Mouse (Mus musculus): ENCODE data around the gene Tnrc6c.
"Not testable (repeated sequence)": the region's sequence is repeated elsewhere in the genome, so short reads cannot be mapped to it uniquely, and the experiment has no call there.

Gene Tnrc6c

GRCm38 (mm10) chr11:117769683-117770047 is 115.6 kb downstream of the Tnrc6c start:
- DNase-seq (ENCODE audit: low spot score in 2 of 2) = no peak

GRCm38 (mm10) chr11:117770407-117770806 is 116.3 kb downstream of the Tnrc6c start:
- DNase-seq (ENCODE audit: low spot score in 2 of 2) = no peak

GRCm38 (mm10) chr11:117772352-117772751 is 118.3 kb downstream of the Tnrc6c start:
- DNase-seq (ENCODE audit: low spot score in 2 of 2) = no peak

DNA sequence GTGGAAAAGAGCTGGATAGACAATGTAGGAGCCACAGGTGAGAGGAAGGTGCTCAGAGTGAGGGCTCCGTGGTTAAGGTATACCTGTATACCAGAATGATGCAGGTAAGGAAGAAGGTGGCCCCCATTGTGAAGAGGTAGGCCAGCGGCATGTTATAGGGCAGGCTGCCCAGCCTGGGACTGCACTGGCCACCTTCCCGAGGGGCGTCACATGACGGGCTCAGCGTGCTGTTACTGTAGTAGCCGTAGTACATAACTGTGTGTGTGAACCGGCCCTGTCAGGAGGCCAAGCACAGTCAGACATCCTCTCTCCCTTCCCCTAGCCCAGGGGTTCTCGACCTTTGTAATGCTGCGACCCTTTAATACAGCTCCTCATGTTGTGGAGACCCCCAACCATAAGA is 120.8 kb downstream of the Tnrc6c start:
- DNase-seq (ENCODE audit: low spot score in 2 of 2) = peak in 1 of 2 experiments; percentile 36

GRCm38 (mm10) chr11:117775540-117775939 is 121.5 kb downstream of the Tnrc6c start:
- DNase-seq (ENCODE audit: low spot score in 2 of 2) = no peak

GRCm38 (mm10) chr11:117776085-117776792 is 122.2 kb downstream of the Tnrc6c start:
- no peak for DNase-seq (ENCODE audit: low spot score in 2 of 2)

DNA sequence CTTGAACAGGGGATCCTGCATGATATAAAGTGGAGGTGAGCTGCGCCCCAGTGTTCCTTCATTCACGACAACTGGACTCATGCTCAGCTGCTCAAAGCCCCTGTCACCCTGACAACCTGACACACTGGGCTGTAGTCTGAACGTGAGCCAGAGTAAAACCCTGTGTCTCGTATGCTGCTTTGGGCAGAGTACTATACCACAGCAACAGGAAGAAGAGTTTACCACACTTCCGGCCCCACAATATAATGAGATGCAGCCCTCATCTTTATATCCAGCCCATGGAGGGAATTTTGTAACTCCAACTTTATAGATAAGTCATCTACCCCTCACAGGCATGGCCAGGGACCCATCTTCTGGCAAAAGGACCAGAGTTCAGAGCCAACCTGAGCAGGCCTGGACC is 123.0 kb downstream of the Tnrc6c start:
- no peak for DNase-seq (ENCODE audit: low spot score in 2 of 2)

- no peak for DNase-seq (ENCODE audit: low spot score in 2 of 2)
Observed at GRCm38 (mm10) chr11:117778031-117778430, 123.9 kb downstream of the Tnrc6c start.

GRCm38 (mm10) chr11:117778851-117779433 is 124.9 kb downstream of the Tnrc6c start:
- peak; percentile 33 to 47 for DNase-seq (ENCODE audit: low spot score in 2 of 2)

GRCm38 (mm10) chr11:117779434-117780198 is 125.5 kb downstream of the Tnrc6c start:
- peak; percentile 80 to 90 for DNase-seq (ENCODE audit: low spot score in 2 of 2)

DNA sequence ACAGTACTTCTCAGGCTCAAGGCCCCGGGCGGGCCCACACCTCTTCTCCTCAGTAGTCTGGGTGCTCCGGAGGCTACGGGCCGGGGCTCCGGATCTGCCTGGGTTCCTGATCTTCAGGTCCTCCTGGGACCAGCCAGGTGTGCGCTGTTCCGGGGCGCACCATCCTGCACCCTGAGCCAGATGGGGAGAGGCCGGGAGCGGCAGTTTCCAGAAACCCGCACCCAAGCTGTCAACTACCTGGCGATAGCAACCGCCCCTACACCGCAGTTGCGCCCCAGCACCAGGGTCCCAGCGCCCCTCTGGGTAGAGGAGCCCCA is 126.1 kb downstream of the Tnrc6c start:
- peak in 1 of 2 experiments; percentile 23 for DNase-seq (ENCODE audit: low spot score in 2 of 2)

GRCm38 (mm10) chr11:117780582-117781111 is 126.6 kb downstream of the Tnrc6c start:
- peak; percentile 89 to 93 for DNase-seq (ENCODE audit: low spot score in 2 of 2)

- peak; percentile 73 to 78 for DNase-seq (ENCODE audit: low spot score in 2 of 2)
Observed at GRCm38 (mm10) chr11:117781199-117781821, 127.2 kb downstream of the Tnrc6c start.

DNA sequence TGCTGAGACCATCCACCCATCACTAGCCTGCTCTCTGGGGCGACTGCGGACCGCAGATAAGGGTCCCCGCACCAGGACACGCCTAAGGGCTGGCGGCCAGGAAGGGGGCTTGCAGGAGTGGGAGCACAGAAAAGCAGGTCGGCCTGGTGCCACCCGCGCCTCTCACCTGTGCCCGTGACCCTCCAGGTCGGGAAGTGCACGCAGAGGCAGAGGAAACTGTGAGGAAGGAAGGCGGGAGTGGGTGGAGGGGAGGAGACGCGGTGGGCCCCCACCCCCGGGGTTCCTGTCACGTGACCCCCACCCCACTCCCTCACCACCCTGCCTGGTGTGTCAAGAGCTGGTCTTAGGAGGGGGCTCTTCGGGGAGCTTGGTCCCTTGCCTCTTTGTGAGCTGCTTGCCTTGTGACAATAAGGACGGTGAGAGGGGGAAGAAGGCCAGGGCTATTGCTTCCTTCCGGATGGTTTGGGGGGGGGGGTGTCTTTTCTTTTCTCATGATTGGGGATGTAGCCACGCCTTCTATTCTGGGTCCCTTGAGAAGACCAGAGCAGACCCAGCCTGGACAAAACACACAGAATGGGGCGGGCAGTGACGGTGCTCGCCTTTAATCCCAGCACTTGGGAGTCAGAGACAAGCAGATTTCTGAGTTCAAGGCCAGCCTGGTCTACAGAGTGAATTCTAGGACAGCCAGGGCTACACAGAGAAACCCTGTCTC is 128.1 kb downstream of the Tnrc6c start, which contains the start of the genes Tmc8 and Tmc6:
Tmc8 (plus strand) TSS at position 84 of the 712 bp plus-strand sequence.
Tmc6 (minus strand) TSS at position 206 of the 712 bp plus-strand sequence.
- peak; percentile 64 to 83 for DNase-seq (ENCODE audit: low spot score in 2 of 2)

- no peak for DNase-seq (ENCODE audit: low spot score in 2 of 2)
Observed at GRCm38 (mm10) chr11:117782705-117783034, 128.6 kb downstream of the Tnrc6c start.

DNA sequence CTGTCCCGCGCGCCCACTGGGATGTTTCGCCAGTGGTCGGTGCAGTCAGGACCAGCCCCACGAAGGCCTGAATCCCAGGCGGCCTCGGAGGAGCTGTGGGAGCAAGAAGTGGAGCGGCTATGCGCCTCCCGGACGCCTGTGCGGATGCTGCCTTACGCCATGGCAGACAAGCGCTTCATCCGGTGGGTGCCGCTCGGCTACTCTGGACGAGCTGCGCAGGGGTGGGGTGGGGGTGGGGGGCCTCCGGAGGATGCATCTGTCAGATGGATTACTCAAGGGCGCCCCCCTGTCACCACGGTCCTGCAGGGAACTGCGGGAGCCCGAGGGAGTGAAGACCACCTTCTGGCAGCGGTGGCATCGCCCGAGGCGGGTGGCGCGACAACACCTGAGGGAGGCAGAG is 129.0 kb downstream of the Tnrc6c start:
- DNase-seq (ENCODE audit: low spot score in 2 of 2) = peak; percentile 47 to 67

DNA sequence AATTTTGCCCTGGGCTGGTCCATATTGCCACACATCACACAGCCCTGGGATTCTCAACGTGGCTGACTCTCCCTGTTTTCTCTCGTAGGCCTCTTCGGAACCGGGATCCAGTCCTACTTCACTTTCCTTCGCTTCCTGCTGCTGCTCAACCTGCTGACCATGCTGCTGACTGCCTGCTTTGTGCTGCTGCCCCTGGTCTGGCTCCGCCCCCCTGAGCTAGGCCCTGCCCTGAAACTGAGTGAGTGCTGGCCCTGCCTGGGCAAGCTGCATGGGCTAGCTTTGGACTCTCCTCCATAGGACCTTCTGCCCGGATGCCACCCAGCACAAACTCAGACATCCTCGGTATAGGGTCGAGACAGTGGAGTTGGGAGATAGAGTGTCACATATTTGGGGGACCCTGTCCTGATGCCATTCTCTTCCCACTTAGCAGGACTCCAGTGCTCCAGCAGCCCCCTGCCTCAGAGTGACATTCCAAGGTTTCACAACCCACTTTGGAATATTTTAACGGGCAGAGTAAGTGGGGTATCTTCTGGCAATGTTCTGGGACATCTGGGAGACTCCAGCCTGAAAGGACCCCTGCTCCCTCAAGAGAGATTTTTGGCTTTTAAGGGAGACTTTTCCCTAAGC is 129.7 kb downstream of the Tnrc6c start:
- DNase-seq (ENCODE audit: low spot score in 2 of 2) = peak in 1 of 2 experiments; percentile 57

GRCm38 (mm10) chr11:117786294-117786693 is 132.2 kb downstream of the Tnrc6c start:
- DNase-seq (ENCODE audit: low spot score in 2 of 2) = peak in 1 of 2 experiments; percentile 41

- DNase-seq (ENCODE audit: low spot score in 2 of 2) = not testable (repeated sequence)
Observed at GRCm38 (mm10) chr11:117788481-117788880, 134.4 kb downstream of the Tnrc6c start.

DNA sequence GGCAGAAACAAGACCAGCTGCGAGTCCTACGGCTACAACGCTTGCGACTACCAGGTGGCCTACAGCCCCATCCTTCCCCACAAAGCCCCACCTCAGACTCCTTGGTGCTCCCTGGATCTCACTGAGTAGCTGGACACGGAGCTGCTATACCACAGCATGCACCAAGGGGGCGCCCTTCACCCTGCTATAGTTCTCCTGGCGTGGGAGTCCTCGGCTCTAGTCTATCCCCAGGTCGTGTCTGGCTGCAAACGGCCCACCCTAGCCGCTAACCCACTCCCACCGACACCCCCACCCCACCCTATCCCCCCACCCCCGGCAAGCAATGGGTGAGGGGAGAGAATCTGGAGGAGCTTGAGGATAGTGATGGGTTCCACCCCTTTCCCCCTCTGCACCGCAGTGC is 136.2 kb downstream of the Tnrc6c start:
- DNase-seq (ENCODE audit: low spot score in 2 of 2) = peak; percentile 46 to 58
